Mouse (Mus musculus) intestine, embryonic 16.5 days (tissue): ENCODE measurements around the gene Piezo1. TPM values are rescaled to one million over a fixed set of nuclear protein-coding genes. Genes with fewer than 3 reads are reported as not detected.
A peak's percentile ranks its signal among the peaks of the same experiment; 100 is the strongest.

Source experiments
- ATAC-seq: fragments of 200-750 bp; cut with Nextera tagmentation; 2 replicates; pipeline ENCODE4 v1.8.0; 2017; ENCODE audit warnings: moderate TSS enrichment, moderate library complexity
- H3K27ac ChIP-seq: fragments of 300-500 bp; sonication (generic); 2 replicates; pipeline ENCODE4 v1.5.1; 2014; ENCODE audit warnings: mild to moderate bottlenecking, low read length
- H3K27me3 ChIP-seq: fragments of 300-500 bp; sonication (generic); replicated peaks from 2 replicates; pipeline ENCODE4 v1.6.1; 2014; ENCODE audit warnings: low read length, control low read depth, mixed read lengths; ENCODE audit not compliant: control insufficient read depth, insufficient read depth
- H3K36me3 ChIP-seq: fragments of 300-500 bp; sonication (generic); 2 replicates; pipeline ENCODE4 v1.6.1; 2014; ENCODE audit warnings: low read length, control low read depth; ENCODE audit not compliant: control insufficient read depth, insufficient read depth
- H3K4me1 ChIP-seq: fragments of 300-500 bp; sonication (generic); 2 replicates; pipeline ENCODE4 v1.6.1; 2014; ENCODE audit warnings: low read length, control low read depth, mixed read lengths; ENCODE audit not compliant: control insufficient read depth, insufficient read depth
- H3K4me2 ChIP-seq: fragments of 300-500 bp; sonication (generic); 2 replicates; pipeline ENCODE4 v1.6.1; 2014; ENCODE audit warnings: low read depth, low read length, control low read depth
- H3K4me3 ChIP-seq: fragments of 300-500 bp; sonication (generic); 2 replicates; pipeline ENCODE4 v1.5.1; 2014; ENCODE audit warnings: mild to moderate bottlenecking, low read length
- H3K9ac ChIP-seq: fragments of 300-500 bp; sonication (generic); 2 replicates; pipeline ENCODE4 v1.6.1; 2014; ENCODE audit warnings: low read depth, low read length
- H3K9me3 ChIP-seq: fragments of 300-500 bp; sonication (generic); 2 replicates; pipeline ENCODE4 v1.6.1; 2016; ENCODE audit warnings: low read length, control low read depth; ENCODE audit not compliant: control insufficient read depth
- WGBS: fragments of 180-500 bp; shearing (Covaris S2); extraction: QIAGEN DNeasy Blood & Tissue Kit; methylation state at CpG from one replicate; pipeline ENCODE4 v1.1.7; 2014; 5-methylcytosine and 5-hydroxymethylcytosine counted together
- polyA plus RNA-seq: library from polyadenylated mRNA; unstranded; fragments of >200 nt; fragmentation: Nextera tagmentation; extraction: Ambion mirVana; gene quantifications from 2 replicates; pipeline ENCODE4 v1.2.1, GENCODE M21; 2015

Piezo1 gene
- polyA plus RNA-seq, 1 experiment from 2014 or later = 11.3 TPM

DNA sequence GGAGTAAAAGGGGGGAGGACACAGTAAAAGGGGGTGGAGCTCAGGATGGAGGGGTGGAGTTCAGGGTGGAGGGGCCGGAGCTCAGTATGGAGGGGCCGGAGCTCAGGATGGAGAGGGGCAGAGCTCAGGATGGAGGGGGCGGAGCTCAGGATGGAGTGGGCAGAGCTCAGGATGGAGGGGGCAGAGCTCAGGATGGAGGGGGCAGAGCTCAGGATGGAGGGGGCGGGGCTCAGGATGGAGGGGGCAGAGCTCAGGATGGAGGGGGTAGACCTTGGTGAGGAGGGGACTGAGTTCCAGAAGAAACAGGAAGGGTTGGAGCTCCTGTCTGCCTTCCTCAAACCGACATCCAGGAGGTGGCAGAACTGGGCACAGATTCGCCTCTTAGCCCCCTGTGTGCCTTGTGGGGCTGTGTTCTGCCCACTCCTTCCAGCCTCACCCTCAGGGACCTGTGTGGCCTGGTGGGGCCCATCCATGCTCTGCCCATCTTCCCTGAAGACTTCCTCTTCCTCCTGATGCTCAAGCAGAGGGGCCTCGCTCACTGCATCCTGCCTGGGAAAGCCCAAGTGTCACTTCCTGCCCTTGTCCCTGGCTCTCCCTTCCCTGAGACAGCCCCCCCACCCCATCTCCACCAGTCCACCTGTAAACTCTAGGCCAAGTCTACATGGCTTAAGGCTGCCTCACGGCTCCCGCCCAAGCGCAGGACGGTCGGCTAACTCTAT, 54.0 kb downstream of the Piezo1 start:
- no peak overlapping the region for H3K4me3 ChIP-seq
- no peaks in the 10 kb centered on the region for H3K9me3 ChIP-seq
- peaks cover 37% of the 10 kb centered on the region for H3K36me3 ChIP-seq
- no peaks in the 10 kb centered on the region for H3K4me1 ChIP-seq
- no peaks in the 10 kb centered on the region for H3K27me3 ChIP-seq
- no peak overlapping the region for H3K9ac ChIP-seq
- ATAC-seq = no peak
- H3K27ac ChIP-seq = no peak overlapping the region
- WGBS = 81% methylated on average over 12 of the region's 12 CpGs
- H3K4me2 ChIP-seq = no peak overlapping the region

DNA sequence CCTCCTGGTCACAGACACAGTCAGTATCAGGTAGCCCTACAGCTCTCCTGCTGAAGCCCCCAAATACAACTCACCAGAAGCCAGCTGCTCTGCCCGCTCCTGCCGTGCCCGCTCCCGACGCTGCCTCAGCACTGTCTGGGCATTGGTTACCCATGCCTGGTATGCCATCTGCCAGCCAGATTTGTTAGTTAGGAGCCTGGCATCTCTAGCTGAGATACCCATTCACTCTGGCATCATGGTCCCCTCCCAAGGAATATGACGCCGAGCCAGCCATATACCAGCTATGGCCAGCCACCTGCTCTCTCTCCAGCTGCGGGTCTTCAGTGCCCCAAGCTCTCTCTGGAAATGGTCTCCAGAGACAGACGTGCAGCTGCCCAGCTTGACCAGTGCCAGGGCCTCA, 62.7 kb downstream of the Piezo1 start:
- Histone ChIP-seq H3K27ac (no peak overlapping the region), H3K9ac (no peak overlapping the region), H3K4me1 (no peaks in the 10 kb centered on the region), H3K9me3 (no peaks in the 10 kb centered on the region), H3K4me3 (no peak overlapping the region), H3K36me3 (peaks cover 33% of the 10 kb centered on the region), H3K27me3 (no peaks in the 10 kb centered on the region), H3K4me2 (no peak overlapping the region)
- WGBS = 91% methylated on average over 9 of the region's 9 CpGs
- ATAC-seq = no peak

DNA sequence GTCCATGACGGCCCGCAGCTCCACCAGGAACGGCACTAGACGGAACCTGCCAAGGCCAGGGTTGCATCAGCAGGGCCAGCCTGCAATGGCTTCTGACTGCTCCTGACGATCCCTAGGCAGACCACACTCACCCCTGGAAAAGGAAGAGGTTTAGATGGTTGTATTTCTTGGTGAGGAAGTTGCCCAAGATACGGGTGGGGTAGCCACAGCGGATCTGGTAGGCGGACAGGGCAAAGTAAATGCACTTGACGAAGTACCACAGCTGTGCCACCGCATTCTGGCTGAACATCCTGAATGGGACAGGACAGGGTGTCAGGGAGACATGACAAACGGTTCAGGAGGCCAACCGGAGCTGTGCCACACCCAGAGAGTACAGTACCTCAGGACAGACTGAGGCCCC, 66.3 kb downstream of the Piezo1 start:
- Histone ChIP-seq H3K4me1 (no peaks in the 10 kb centered on the region), H3K27ac (no peak overlapping the region), H3K9ac (no peak overlapping the region), H3K4me2 (no peak overlapping the region), H3K36me3 (peaks cover 41% of the 10 kb centered on the region), H3K4me3 (no peak overlapping the region), H3K9me3 (no peaks in the 10 kb centered on the region), H3K27me3 (no peaks in the 10 kb centered on the region)
- ATAC-seq = no peak
- 78% methylated on average over 12 of the region's 12 CpGs for WGBS

DNA sequence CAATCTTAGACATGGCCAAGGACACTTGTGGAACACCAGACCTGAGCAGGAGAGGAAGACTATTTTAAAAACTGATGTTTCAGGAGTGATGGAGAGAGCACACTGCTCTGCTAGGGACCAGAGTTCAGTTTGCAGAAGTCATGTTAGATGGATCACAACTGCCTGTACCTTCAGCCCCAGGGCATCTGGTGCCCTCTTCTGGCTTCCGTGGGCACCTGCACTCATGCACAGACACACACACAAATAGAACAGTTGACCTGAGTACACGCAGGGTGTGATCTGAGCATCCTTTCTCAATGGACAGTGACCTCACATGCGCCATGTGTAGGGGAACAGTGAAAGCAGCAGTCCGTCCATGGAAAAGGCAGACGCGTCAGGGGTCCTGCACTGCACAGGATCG, 67.3 kb downstream of the Piezo1 start:
- 95% methylated on average over 7 of the region's 7 CpGs for WGBS
- Histone ChIP-seq H3K4me3 (no peak overlapping the region), H3K27me3 (no peaks in the 10 kb centered on the region), H3K36me3 (peaks cover 48% of the 10 kb centered on the region), H3K27ac (no peak overlapping the region), H3K4me1 (no peaks in the 10 kb centered on the region), H3K9ac (no peak overlapping the region), H3K9me3 (no peaks in the 10 kb centered on the region), H3K4me2 (no peak overlapping the region)
- ATAC-seq = no peak

DNA sequence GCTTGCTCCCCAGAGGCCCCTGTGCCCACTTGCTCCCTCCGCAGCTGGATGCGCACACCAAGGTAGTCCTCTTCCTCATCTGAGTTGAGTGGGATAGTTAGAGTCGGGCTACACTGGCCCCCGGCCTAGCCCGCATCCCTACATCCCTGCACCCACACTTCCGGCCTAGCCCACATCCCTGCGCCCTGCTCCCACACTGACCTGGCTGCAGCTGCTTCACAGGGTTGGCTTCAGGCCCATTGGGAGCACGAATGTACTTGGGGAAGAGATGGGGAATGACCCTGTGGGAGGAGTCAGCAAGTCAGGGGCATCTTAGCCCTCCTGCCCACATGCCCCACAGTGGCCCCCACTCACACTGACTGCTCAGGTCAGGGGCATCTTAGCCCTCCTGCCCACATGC, 68.7 kb downstream of the Piezo1 start:
- Histone ChIP-seq H3K9ac (no peak overlapping the region), H3K36me3 (peaks cover 43% of the 10 kb centered on the region), H3K27me3 (no peaks in the 10 kb centered on the region), H3K4me2 (no peak overlapping the region), H3K4me1 (no peaks in the 10 kb centered on the region), H3K9me3 (no peaks in the 10 kb centered on the region), H3K4me3 (no peak overlapping the region), H3K27ac (no peak overlapping the region)
- ATAC-seq = no peak
- 92% methylated on average over 8 of the region's 8 CpGs for WGBS

DNA sequence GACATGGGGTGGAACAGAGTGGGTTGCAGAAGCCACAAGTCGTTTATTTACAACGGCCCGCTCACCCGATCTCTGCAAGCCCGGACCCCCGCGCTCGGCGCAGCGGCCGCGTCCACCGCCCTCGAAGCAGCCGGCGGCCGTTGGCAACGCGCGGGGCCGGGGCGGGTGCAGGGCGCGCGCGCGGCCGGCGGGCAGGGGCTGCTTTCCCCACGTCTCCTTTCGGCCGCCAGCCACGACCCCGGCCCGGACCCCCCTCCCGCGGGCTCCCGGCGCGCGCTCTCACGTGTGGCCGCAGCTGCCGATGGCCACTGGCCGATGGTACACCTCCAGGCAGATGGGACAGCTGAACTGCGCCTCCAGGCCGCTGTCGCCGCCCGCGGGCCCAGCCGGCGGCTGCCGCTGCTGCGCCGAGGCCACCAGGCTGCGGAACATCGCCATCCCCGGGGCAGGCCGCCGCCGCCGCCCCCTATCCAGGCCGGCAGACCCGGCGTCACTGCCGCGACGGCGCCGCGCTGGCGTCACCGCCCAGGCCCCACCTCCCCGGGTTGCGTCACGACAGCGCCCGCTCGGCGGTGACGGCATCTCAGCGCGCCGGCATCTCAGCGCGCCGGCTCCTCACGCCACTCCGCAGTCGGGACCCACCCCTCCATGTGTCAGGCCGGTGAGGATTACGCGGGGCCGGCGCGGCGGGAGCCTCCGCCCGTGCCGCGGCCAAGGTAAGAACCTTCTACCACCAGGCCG, 75.4 kb downstream of the Piezo1 start, which contains the start of the genes Rnf166 and Ctu2:
Gene Rnf166 (minus strand): TSS at position 485 of the 741 bp plus-strand sequence.
Gene Ctu2 (plus strand): TSS at position 564 of the 741 bp plus-strand sequence.
- H3K4me1 ChIP-seq = peaks cover 18% of the 10 kb centered on the region
- peak; percentile 93 for ATAC-seq
- no peaks in the 10 kb centered on the region for H3K27me3 ChIP-seq
- under 1% methylated on average over 100 of the region's 103 CpGs for WGBS
- H3K4me3 ChIP-seq = peak within 1 kb of the TSS; percentile 98
- H3K27ac ChIP-seq = peak within 1 kb of the TSS; percentile 68
- H3K9ac ChIP-seq = peak within 1 kb of the TSS; percentile 94
- no peaks in the 10 kb centered on the region for H3K9me3 ChIP-seq
- H3K36me3 ChIP-seq = peaks cover 11% of the 10 kb centered on the region
- H3K4me2 ChIP-seq = peak within 1 kb of the TSS; percentile 85

DNA sequence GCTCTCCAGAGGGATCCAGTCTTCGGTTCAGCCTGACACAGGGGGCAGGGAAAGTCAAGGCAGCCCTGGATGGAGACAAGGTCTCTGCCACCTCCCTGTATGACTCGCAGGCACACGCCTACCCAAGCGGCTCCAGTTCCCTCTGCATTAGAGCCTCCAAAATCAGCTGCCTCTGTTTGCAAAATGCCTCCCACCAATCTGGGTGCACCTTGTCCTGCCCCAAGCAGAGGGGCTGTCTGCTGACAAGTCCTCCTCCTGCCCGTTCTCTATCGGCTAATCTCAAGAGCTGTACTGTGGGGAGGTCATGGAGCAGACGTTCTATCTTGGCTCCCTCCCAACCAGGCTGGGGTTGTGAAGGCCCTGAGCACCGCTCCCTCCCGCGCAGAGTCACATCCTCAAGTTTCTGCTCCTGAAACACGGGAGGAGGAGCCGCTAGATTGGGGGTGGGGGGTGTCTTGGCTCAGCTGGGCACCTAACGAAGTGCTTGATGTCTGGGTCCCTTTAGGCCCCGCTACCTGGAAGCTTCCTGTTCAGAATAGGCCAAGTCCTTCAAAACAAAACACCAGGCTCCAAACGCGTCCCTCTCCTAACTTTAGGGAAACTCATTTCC, 76.1 kb downstream of the Piezo1 start:
- peak overlapping the region; percentile 85 for H3K4me2 ChIP-seq
- peak; percentile 8; the same call in 1 of the 2 replicates for ATAC-seq
- H3K9me3 ChIP-seq = no peaks in the 10 kb centered on the region
- peaks cover 18% of the 10 kb centered on the region for H3K4me1 ChIP-seq
- H3K9ac ChIP-seq = peak overlapping the region; percentile 94
- 7% methylated on average over 16 of the region's 16 CpGs for WGBS
- no peaks in the 10 kb centered on the region for H3K27me3 ChIP-seq
- H3K36me3 ChIP-seq = peaks cover 11% of the 10 kb centered on the region
- H3K27ac ChIP-seq = peak overlapping the region; percentile 68
- peak overlapping the region; percentile 98 for H3K4me3 ChIP-seq

DNA sequence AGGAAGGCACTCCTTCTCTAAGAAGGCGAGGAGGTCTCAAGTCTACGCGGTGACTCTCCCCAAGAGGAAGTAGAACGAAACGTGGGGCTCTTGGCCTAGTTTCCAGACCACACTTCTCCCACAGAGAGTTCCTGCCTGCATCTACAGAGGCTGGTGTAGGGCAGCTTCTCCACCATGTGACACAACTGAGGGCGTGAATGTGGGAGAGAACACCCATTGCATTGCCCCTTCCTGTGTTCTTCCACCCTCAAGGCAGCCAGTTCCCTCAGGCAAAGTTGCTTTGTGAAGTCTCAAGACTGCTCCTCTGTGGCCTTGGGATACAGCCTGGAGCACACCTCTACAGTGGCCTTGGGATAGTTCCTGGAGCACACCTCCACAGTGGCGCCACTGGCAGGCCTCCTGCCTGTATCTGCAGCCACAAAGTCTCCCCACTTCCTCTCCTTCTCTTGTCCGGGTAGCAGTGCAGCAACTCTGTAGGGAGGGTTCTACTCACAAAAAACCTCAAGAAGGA, 77.2 kb downstream of the Piezo1 start:
- H3K9me3 ChIP-seq = no peaks in the 10 kb centered on the region
- H3K4me2 ChIP-seq = no peak overlapping the region
- no peak overlapping the region; the same call in 1 of the 2 replicates for H3K27ac ChIP-seq
- H3K4me3 ChIP-seq = no peak overlapping the region
- ATAC-seq = no peak
- peaks cover 18% of the 10 kb centered on the region for H3K4me1 ChIP-seq
- no peak overlapping the region for H3K9ac ChIP-seq
- no peaks in the 10 kb centered on the region for H3K27me3 ChIP-seq
- WGBS = 84% methylated on average over 8 of the region's 8 CpGs
- H3K36me3 ChIP-seq = peaks cover 2% of the 10 kb centered on the region; the same call in 1 of the 2 replicates

DNA sequence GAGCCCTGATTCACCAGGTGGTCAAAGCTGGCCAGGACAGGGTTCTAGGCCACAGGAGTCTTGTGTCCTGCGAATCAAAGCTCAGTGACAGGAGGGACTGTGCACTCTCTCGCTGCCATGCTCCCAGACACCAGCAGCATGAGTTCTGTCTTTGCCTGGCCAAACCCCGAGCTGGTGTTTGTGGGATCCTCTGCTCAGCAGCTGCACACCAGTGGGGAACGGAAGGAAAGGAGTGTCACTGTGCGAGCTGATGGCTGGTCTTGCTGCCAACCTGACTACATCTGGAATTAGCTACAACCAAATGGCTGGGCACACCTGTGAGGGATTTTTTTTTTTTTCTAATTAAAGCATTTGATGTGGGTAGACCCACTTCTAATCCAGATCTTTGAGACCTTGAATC, 80.4 kb downstream of the Piezo1 start:
- Histone ChIP-seq H3K4me3 (no peak overlapping the region), H3K9me3 (no peaks in the 10 kb centered on the region), H3K9ac (no peak overlapping the region), H3K27me3 (no peaks in the 10 kb centered on the region), H3K27ac (no peak overlapping the region), H3K4me1 (peaks cover 9% of the 10 kb centered on the region), H3K36me3 (peaks cover 9% of the 10 kb centered on the region; the same call in 1 of the 2 replicates), H3K4me2 (no peak overlapping the region)
- ATAC-seq = no peak
- 80% methylated on average over 5 of the region's 5 CpGs for WGBS
